Mouse (Mus musculus): Measurements from ENCODE around the gene Fam78a. TPM values are rescaled to one million over a fixed set of nuclear protein-coding genes. Genes with fewer than 3 reads are reported as not detected.

Gene Fam78a
- polyA plus RNA-seq, 1 experiment from 2014 or later, result 0.38 TPM

DNA sequence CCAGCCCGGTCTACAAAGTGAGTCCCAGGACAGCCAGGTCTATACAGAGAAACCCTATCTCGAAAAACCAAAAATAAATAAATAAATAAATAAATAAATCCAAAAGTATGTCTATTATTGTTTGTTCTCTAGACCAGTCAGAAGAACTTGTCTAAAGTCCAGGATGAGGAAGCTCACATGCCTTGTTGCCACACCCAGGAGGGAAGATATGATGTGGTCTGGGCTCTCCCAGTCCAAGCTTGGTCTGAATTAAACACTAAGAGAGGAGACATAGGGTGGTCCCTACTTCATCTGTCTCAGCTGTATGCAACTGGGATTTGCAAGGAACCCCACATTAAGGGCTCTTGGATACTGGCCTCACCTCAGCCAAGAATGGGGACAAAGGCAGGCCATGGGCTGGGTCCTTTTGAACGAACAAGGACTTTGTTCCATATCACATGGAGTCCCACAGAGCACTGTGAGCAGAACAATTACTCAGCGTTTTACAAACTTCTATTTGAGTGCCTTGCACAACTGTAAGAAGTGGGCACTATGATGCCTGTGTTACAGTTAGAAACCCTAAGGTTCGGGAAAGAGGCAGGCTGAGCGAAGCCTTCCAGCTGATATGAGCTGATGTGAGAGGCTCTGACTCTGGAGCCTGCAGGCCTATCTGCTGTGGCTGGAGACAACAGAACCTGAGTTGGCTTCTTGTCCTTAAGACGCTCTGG is 9.5 kb upstream of the Fam78a start:
- WGBS, result 86% methylated on average over 7 of the region's 7 CpGs
- Histone ChIP-seq H3K27ac (no peak overlapping the region), H3K36me3 (no peaks in the 10 kb centered on the region), H3K9me3 (no peaks in the 10 kb centered on the region), H3K4me3 (replicated peaks) (no peak overlapping the region), H3K4me2 (replicated peaks) (no peak overlapping the region), H3K27me3 (peaks cover 16% of the 10 kb centered on the region), H3K4me1 (replicated peaks) (peaks cover 25% of the 10 kb centered on the region), H3K9ac (replicated peaks) (no peak overlapping the region)
- no peak for ATAC-seq

DNA sequence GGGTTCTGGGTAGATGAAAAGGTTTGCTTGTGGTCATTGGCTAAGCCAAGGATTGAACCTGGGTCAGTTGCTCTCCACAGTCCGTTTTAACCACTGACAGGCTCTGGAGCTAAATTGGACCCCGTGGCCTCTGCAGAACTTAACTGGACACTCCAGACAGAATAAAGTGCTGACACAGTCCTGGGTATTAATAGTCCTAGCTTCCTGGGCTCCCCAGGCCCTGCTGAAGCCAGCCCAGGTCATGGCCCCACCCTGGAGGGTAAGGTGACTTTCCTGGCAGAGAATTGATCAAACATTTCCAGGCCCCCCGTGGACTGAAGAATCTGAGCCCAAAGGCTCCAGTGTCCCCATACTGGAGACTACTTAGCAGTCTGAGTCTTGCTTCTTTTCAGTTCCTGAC is 7.3 kb upstream of the Fam78a start:
- Histone ChIP-seq H3K27ac (no peak overlapping the region), H3K36me3 (no peaks in the 10 kb centered on the region), H3K9ac (replicated peaks) (no peak overlapping the region), H3K4me2 (replicated peaks) (no peak overlapping the region), H3K4me1 (replicated peaks) (peaks cover 27% of the 10 kb centered on the region), H3K27me3 (peaks cover 38% of the 10 kb centered on the region), H3K4me3 (replicated peaks) (no peak overlapping the region), H3K9me3 (no peaks in the 10 kb centered on the region)
- WGBS, result 72% methylated on average over 3 of the region's 3 CpGs
- ATAC-seq, result no peak

DNA sequence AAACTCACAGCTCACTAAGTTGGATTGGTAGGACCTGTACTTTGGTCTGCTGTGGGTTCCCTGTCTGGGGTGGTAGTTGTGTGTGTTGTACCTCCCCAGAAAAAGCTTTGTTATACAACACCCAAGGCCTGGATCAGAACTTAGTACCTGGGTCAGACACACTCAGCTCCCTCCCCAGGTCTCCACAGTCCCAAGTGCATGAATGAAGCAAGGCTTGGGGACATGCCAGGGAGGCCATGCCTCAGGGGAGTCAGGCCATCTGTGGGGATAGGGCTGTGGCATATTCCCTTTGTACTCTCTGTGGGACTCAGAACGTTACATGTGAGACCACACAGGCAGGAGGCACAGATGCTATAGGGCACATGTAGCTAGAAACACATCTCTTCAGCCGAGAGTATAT is 5.5 kb upstream of the Fam78a start:
- no peaks in the 10 kb centered on the region for H3K36me3 ChIP-seq
- H3K9me3 ChIP-seq, result no peaks in the 10 kb centered on the region
- H3K4me1 ChIP-seq (replicated peaks), result peaks cover 12% of the 10 kb centered on the region
- WGBS, result 65% methylated on average over 2 of the region's 2 CpGs
- H3K27me3 ChIP-seq, result peaks cover 56% of the 10 kb centered on the region
- no peak for ATAC-seq
- no peak overlapping the region for H3K9ac ChIP-seq (replicated peaks)
- no peak overlapping the region for H3K4me2 ChIP-seq (replicated peaks)
- H3K4me3 ChIP-seq (replicated peaks), result no peak overlapping the region
- no peak overlapping the region for H3K27ac ChIP-seq

DNA sequence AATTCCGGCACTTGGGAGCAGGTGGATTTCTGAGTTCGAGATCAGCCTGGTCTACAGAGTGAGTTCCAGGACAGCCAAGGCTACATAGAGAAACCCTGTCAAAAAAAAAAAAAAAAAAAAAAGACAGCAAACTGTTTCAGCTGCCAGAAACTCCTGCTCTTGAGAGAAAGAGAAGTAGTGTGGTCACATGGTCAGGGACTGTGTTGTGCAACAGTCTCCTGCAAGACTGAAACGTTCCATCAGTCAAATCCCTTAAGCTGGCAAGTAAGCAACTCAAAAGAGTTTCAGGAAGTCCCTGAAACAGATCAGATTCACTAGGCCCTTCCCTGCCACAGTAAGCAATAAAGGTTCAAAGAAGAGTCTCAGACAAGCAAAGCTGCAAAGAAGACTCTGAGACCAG is 4.9 kb upstream of the Fam78a start:
- Histone ChIP-seq H3K36me3 (no peaks in the 10 kb centered on the region), H3K27ac (no peak overlapping the region), H3K4me3 (replicated peaks) (no peak overlapping the region), H3K9me3 (no peaks in the 10 kb centered on the region), H3K4me1 (replicated peaks) (peaks cover 12% of the 10 kb centered on the region), H3K9ac (replicated peaks) (no peak overlapping the region), H3K4me2 (replicated peaks) (no peak overlapping the region), H3K27me3 (peaks cover 60% of the 10 kb centered on the region)
- ATAC-seq, result no peak
- 73% methylated on average over 3 of the region's 3 CpGs for WGBS

DNA sequence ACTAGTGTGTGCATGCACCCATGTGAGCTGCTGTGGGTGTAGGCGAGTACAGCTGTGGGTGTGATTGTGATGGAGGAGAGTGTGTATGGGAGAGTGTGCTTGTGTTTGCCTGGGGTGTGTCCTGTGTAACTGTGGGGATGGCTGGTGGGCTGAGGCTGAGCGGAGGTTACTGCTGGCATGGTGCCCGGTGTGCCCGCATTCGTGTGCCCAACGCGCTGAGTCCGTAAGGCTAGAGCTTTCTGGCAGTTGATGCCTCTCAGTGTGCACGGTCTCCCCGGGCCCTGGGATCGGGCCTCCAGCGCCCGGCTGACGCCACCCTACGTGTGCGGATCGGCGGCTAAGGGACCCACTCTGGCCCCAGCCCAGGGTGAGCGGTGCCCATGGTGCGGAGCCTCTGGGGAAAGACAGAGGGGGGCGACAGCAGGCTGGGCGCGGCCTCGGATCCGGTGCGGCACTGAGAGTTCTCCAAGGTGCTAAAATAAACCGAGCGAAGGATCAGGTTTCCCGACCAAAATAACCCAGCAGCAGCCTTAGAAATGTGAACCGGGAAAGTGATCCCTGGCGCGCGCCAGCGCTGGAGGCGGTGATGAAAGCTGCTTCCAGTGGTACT is 3.8 kb upstream of the Fam78a start:
- WGBS, result 9% methylated on average over 35 of the region's 35 CpGs
- Histone ChIP-seq H3K36me3 (no peaks in the 10 kb centered on the region), H3K9ac (replicated peaks) (no peak overlapping the region), H3K4me1 (replicated peaks) (peaks cover 21% of the 10 kb centered on the region), H3K4me3 (replicated peaks) (peak overlapping the region; percentile 20), H3K9me3 (no peaks in the 10 kb centered on the region), H3K27me3 (peaks cover 71% of the 10 kb centered on the region), H3K27ac (no peak overlapping the region), H3K4me2 (replicated peaks) (peak overlapping the region; percentile 45)
- no peak for ATAC-seq

DNA sequence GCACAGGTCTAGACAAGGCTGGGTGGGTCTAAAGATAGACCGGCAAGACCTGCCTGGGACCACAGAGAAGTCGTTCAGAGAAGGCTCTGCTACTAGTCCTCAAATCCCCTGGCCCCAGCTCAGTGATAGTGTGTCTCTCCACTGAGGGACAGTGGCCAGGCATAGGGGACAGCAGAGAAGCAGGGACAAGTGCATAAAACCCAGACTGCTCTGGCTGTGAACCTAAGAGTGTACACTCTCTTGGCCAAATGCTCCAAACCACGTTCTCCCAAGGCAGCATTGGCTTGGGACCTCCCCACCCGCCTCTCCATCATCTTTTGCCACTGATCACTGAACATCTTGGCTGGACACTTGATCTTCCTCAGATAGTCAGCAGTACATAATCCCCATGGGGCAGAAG is 2.9 kb upstream of the Fam78a start:
- 64% methylated on average over 4 of the region's 4 CpGs for WGBS

DNA sequence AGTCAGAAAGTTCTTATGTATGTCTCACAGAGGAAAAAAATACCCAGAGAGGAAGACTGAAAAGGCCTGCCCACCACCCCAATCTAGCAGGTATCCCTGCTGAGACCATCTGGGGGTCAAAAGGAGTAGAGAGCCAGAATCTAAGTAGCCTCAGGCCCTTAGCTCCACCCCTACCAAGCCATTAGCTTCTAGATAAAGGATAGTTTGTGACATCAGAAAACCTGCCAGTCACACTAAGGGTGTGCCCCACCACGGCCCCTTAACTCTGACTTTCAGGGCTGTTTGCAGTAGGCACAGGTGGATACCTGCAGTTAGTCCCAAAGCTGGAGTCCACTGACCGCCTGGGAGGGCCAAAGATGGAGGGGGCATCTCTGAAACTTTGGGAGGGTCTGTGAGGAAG is 574 bp upstream of the Fam78a start:
- Histone ChIP-seq H3K9ac (replicated peaks) (no peak overlapping the region), H3K27me3 (peaks cover 96% of the 10 kb centered on the region), H3K4me2 (replicated peaks) (no peak overlapping the region), H3K27ac (no peak overlapping the region), H3K4me1 (replicated peaks) (peaks cover 31% of the 10 kb centered on the region), H3K4me3 (replicated peaks) (no peak overlapping the region), H3K9me3 (no peaks in the 10 kb centered on the region), H3K36me3 (no peaks in the 10 kb centered on the region)
- WGBS, result 72% methylated on average over 2 of the region's 2 CpGs
- no peak; the same call in 1 of the 2 replicates for ATAC-seq

More for the DNA sequence above, 2.9 kb upstream of the Fam78a start:
- Histone ChIP-seq H3K4me2 (replicated peaks) (no peak overlapping the region), H3K9me3 (no peaks in the 10 kb centered on the region), H3K4me1 (replicated peaks) (peaks cover 30% of the 10 kb centered on the region), H3K27ac (no peak overlapping the region), H3K4me3 (replicated peaks) (no peak overlapping the region), H3K36me3 (no peaks in the 10 kb centered on the region), H3K27me3 (peaks cover 80% of the 10 kb centered on the region), H3K9ac (replicated peaks) (no peak overlapping the region)
- no peak for ATAC-seq

DNA sequence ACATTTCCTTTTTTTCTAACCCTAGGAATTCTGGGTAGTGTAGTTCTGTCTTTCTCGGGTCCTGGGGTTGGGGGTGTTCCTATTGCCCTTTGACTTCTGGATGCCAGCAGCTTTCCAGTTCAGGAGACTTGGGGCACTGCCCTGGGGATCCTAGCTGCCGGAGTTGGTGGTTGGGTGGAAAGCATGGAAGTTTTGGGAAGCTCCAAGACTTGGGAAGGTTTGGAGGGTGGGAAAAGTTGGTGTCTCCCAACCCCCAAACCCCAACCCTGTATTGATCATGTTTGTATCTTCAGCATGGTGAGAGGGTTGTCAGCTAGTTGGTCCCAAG is 179 bp upstream of the Fam78a start:
- ATAC-seq, result peak; percentile 6; the same call in 1 of the 2 replicates
- WGBS, result 19% methylated on average over 2 of the region's 2 CpGs

DNA sequence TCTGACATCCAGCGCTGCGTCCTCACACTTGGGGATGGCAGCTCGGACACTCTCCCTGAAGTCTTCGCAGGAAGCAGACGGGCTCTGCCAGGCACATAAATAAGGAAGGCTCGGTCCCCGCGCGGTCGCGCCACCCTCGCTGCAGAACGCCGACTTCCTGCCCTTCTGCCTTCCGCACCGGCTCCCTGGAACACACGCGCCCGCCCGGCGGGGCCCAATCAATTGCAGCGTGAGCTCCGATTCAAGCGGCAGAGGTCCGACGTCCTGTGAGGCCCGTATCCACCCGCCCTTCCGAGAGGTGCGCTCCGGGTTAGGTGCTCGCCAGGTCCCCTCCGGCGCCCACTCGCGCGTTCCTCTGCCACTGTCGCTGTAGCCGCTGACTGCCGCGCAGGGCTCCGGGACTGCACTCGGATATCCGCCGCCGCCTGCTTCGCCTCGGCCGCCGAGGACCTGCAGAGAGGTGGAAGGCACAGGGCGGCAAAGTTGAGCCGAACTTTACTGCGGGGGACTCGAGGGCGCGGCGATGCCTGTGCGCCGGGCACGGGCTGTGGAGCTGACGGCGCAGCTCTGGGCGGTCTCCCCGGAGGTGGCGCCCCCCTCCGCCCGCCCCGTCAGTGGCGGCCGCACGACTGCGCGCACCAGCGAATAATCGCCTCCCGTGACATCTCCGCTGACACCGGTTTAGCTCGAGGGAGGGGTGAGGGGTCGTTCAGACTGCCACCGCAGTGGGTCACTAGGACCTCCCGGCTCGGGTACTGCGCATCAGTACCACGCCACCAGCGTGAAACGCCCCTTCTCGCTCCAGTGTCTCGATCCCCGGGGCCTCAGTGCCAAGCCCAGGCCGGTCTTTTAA is 1.3 kb downstream of the Fam78a start:
- H3K27me3 ChIP-seq, result peaks cover 82% of the 10 kb centered on the region
- H3K27ac ChIP-seq, result no peak overlapping the region
- H3K9me3 ChIP-seq, result no peaks in the 10 kb centered on the region
- peak overlapping the region; percentile 65 for H3K4me3 ChIP-seq (replicated peaks)
- peak overlapping the region; percentile 51 for H3K9ac ChIP-seq (replicated peaks)
- ATAC-seq, result peak; percentile 16; the same call in 1 of the 2 replicates
- peak overlapping the region; percentile 99 for H3K4me2 ChIP-seq (replicated peaks)
- 1% methylated on average over 88 of the region's 91 CpGs for WGBS
- H3K4me1 ChIP-seq (replicated peaks), result peaks cover 23% of the 10 kb centered on the region
- H3K36me3 ChIP-seq, result no peaks in the 10 kb centered on the region

More for the DNA sequence above, 179 bp upstream of the Fam78a start:
- H3K27ac ChIP-seq, result no peak overlapping the region
- H3K9ac ChIP-seq (replicated peaks), result no peak overlapping the region
- peak overlapping the region; percentile 65 for H3K4me3 ChIP-seq (replicated peaks)
- no peaks in the 10 kb centered on the region for H3K9me3 ChIP-seq
- peaks cover 96% of the 10 kb centered on the region for H3K27me3 ChIP-seq
- no peaks in the 10 kb centered on the region for H3K36me3 ChIP-seq
- H3K4me1 ChIP-seq (replicated peaks), result peaks cover 29% of the 10 kb centered on the region
- peak overlapping the region; percentile 99 for H3K4me2 ChIP-seq (replicated peaks)

DNA sequence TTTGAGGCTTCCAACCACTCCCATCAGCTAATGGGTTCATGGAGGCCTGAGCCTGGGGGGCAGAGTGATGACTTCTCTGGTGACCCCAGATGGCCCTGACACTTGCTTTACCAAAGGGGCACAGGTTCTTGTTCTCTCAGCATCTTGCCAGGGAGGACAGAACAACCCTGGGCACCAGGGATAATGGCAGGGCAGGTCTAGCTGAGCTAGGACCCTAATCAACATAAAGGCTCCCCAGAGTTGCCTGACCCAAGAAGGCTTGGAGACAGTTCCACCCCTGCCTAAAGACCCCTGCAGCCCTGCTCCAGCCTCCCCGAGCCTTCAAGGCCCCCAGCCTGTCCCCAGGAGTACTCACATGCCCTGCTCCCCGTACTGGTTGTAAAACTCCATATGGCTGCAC is 2.4 kb downstream of the Fam78a start:
- Histone ChIP-seq H3K4me3 (replicated peaks) (no peak overlapping the region; the same call in 1 of the 2 replicates), H3K36me3 (no peaks in the 10 kb centered on the region), H3K9me3 (no peaks in the 10 kb centered on the region), H3K4me1 (replicated peaks) (peaks cover 21% of the 10 kb centered on the region), H3K9ac (replicated peaks) (no peak overlapping the region), H3K27me3 (peaks cover 71% of the 10 kb centered on the region), H3K4me2 (replicated peaks) (peak overlapping the region; percentile 99; the same call in 1 of the 2 replicates), H3K27ac (no peak overlapping the region)
- no peak for ATAC-seq
- 45% methylated on average over 2 of the region's 2 CpGs for WGBS

DNA sequence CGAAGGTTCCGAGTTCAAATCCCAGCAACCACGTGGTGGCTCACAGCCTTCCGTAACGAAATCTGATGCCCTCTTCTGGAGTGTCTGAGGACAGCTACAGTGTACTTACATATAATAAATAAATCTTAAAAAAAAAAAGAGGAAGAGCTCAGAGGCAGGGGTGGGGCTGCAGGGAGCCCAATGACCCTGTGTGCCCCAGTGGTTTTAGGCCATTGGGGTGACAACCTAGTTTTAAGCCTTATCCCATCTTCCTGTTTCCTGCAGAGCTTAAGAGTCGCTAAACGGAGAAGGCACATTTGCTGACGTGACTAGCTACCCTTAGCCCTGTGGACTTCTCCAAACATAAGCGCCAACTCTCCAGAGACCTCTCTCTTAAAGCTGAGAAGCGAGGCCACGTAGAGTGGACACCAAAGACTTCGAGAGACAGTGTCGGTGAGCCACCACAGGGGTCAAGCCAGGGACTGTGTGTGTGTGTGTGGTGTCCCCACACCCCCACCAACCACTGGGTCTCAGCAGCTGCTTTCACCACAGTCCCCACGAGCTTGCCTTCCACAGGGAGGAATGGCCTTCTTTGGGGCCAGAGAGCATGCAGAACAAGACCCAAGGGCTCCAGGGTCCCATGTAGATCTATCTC is 3.2 kb downstream of the Fam78a start:
- H3K4me2 ChIP-seq (replicated peaks), result no peak overlapping the region
- ATAC-seq, result no peak

DNA sequence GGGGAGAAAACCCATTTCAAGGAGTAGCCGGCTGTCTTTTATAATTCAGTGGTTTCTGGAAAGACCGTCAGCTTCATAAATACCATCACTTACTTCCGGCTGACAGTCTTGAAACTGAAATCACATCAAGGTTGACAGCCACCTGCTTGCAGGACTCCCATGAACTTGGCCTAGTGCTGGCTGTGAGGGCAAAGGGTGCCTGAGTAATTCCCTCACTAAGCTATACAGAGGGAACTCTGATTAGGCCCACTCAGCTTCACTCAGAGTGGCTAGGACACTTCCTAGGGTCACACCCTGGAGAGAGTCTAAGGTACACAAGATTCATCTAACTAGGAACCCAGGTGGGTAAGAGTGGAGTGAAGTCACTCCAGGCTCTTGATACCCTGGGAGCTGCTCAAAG is 4.0 kb downstream of the Fam78a start:
- Histone ChIP-seq H3K27me3 (peaks cover 55% of the 10 kb centered on the region), H3K9me3 (no peaks in the 10 kb centered on the region), H3K4me1 (replicated peaks) (peaks cover 21% of the 10 kb centered on the region), H3K4me2 (replicated peaks) (no peak overlapping the region), H3K9ac (replicated peaks) (no peak overlapping the region), H3K27ac (no peak overlapping the region), H3K36me3 (no peaks in the 10 kb centered on the region), H3K4me3 (replicated peaks) (no peak overlapping the region)
- WGBS, result 89% methylated on average over 3 of the region's 3 CpGs
- no peak for ATAC-seq

More for the DNA sequence above, 3.2 kb downstream of the Fam78a start:
- Histone ChIP-seq H3K36me3 (no peaks in the 10 kb centered on the region), H3K9ac (replicated peaks) (no peak overlapping the region), H3K9me3 (no peaks in the 10 kb centered on the region), H3K27me3 (peaks cover 63% of the 10 kb centered on the region), H3K4me1 (replicated peaks) (peaks cover 21% of the 10 kb centered on the region), H3K27ac (no peak overlapping the region), H3K4me3 (replicated peaks) (no peak overlapping the region)
- 81% methylated on average over 14 of the region's 14 CpGs for WGBS
